Mouse (Mus musculus): ENCODE results near the gene Adcy5.

Gene Adcy5

GRCm38 (mm10) chr16:35319335-35319734 is 164.7 kb downstream of the Adcy5 start:
- peak; percentile 8 for DNase-seq (ENCODE audit: low spot score)

- DNase-seq (ENCODE audit: low spot score), result no peak
These were observed 165.1 kb downstream of the Adcy5 start for GRCm38 (mm10) chr16:35319773-35320172.

GRCm38 (mm10) chr16:35330451-35330850 is 175.8 kb downstream of the Adcy5 start:
- DNase-seq (ENCODE audit: low spot score), result no peak

Measured in c-Kit-positive CD71-positive TER-119-positive erythroid progenitor cells, embryonic 14.5 days (primary cell).